Mouse (Mus musculus): ENCODE measurements around the gene Ttc3. TPM values are rescaled to one million over a fixed set of nuclear protein-coding genes. Genes with fewer than 3 reads are reported as not detected.

The Ttc3 gene
- total and polyA plus RNA-seq, 2 experiments from 2014 or later, result 121 to 178 TPM

- no peak for DNase-seq (ENCODE audit: low spot score)
- Histone ChIP-seq H3K4me2 (ENCODE audit: low read depth, low read length) (no peak overlapping the region), H3K27me3 (ENCODE audit: control insufficient read depth, insufficient read depth, low read length) (no peaks in the 10 kb centered on the region), H3K27ac (ENCODE audit: low read depth) (no peak overlapping the region), H3K36me3 (replicated peaks; ENCODE audit: control insufficient read depth, insufficient read depth, low read length) (peaks cover 69% of the 10 kb centered on the region), H3K9me3 (replicated peaks; ENCODE audit: control insufficient read depth, low read length) (no peaks in the 10 kb centered on the region), H3K4me1 (ENCODE audit: control insufficient read depth, insufficient read depth) (peaks cover 8% of the 10 kb centered on the region), H3K4me3 (ENCODE audit: low read depth, low read length) (no peak overlapping the region), H3K9ac (replicated peaks; ENCODE audit: low read depth, low read length) (no peak overlapping the region)
- no peak for ATAC-seq (ENCODE audit: insufficient read depth, low read depth)
- TF ChIP-seq EP300 (IDR thresholded peaks at IDR 0.05; ENCODE audit: low read depth) (no peak), CTCF (IDR thresholded peaks at IDR 0.05; ENCODE audit: low read depth) (no peak)
- 83% methylated on average over 2 of the region's 2 CpGs for WGBS
Observed at GRCm38 (mm10) chr16:94468391-94468790, 98.0 kb downstream of the Ttc3 start.

DNA sequence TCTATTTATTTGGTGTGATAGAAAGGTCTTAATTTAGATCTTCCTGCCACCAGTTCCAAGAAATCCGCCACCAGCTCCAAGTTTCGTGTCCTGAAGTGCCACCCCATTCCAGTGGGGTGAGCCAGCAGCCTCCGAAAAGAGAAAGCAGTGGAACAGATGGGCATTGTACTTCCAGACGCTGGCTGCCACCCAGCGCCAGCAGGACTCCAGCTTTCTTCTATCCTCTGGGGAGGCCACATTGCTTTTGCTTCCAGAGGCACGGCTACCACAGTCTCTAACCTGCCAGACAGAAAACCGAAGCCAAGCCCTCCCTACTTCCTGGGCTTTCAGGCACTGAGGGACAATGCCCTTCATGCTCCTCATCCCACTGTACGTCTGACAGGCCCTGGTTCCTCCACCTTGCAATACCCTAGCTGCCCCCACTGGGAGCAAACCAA, 102.1 kb downstream of the Ttc3 start:
- ATAC-seq (ENCODE audit: insufficient read depth, low read depth), result peak; percentile 85
- peak; percentile 23 for TF ChIP-seq CTCF (IDR thresholded peaks at IDR 0.05; ENCODE audit: low read depth)
- 0 out of 2 replicates have a peak, but pooled peaks have one; percentile 52 for TF ChIP-seq EP300 (IDR thresholded peaks at IDR 0.05; ENCODE audit: low read depth)
- Histone ChIP-seq H3K27ac (ENCODE audit: low read depth) (peak overlapping the region; percentile 97), H3K4me2 (ENCODE audit: low read depth, low read length) (peak overlapping the region; percentile 2; the same call in 1 of the 2 replicates), H3K9me3 (replicated peaks; ENCODE audit: control insufficient read depth, low read length) (no peaks in the 10 kb centered on the region), H3K36me3 (replicated peaks; ENCODE audit: control insufficient read depth, insufficient read depth, low read length) (peaks cover 33% of the 10 kb centered on the region), H3K4me3 (ENCODE audit: low read depth, low read length) (no peak overlapping the region), H3K4me1 (ENCODE audit: control insufficient read depth, insufficient read depth) (peaks cover 8% of the 10 kb centered on the region), H3K27me3 (ENCODE audit: control insufficient read depth, insufficient read depth, low read length) (no peaks in the 10 kb centered on the region), H3K9ac (replicated peaks; ENCODE audit: low read depth, low read length) (no peak overlapping the region; the same call in 1 of the 2 replicates)
- DNase-seq (ENCODE audit: low spot score), result peak; percentile 89
- 18% methylated on average over 8 of the region's 8 CpGs for WGBS

GRCm38 (mm10) chr16:94473086-94473822, 102.8 kb downstream of the Ttc3 start:
- no peak overlapping the region for H3K4me3 ChIP-seq (ENCODE audit: low read depth, low read length)
- H3K27me3 ChIP-seq (ENCODE audit: control insufficient read depth, insufficient read depth, low read length), result no peaks in the 10 kb centered on the region
- 55% methylated on average over 11 of the region's 11 CpGs for WGBS
- H3K9ac ChIP-seq (replicated peaks; ENCODE audit: low read depth, low read length), result no peak overlapping the region; the same call in 1 of the 2 replicates
- H3K4me1 ChIP-seq (ENCODE audit: control insufficient read depth, insufficient read depth), result peaks cover 8% of the 10 kb centered on the region
- ATAC-seq (ENCODE audit: insufficient read depth, low read depth) (peak; percentile 70), DNase-seq (ENCODE audit: low spot score) (peak; percentile 49)
- no peak for TF ChIP-seq EP300 (IDR thresholded peaks at IDR 0.05; ENCODE audit: low read depth)
- TF ChIP-seq CTCF (IDR thresholded peaks at IDR 0.05; ENCODE audit: low read depth), result no peak
- no peaks in the 10 kb centered on the region for H3K9me3 ChIP-seq (replicated peaks; ENCODE audit: control insufficient read depth, low read length)
- H3K4me2 ChIP-seq (ENCODE audit: low read depth, low read length), result peak overlapping the region; percentile 2; the same call in 1 of the 2 replicates
- H3K36me3 ChIP-seq (replicated peaks; ENCODE audit: control insufficient read depth, insufficient read depth, low read length), result peaks cover 26% of the 10 kb centered on the region
- H3K27ac ChIP-seq (ENCODE audit: low read depth), result peak overlapping the region; percentile 97

GRCm38 (mm10) chr16:94484752-94485535, 114.5 kb downstream of the Ttc3 start:
- H3K9ac ChIP-seq (replicated peaks; ENCODE audit: low read depth, low read length), result no peak overlapping the region
- H3K27me3 ChIP-seq (ENCODE audit: control insufficient read depth, insufficient read depth, low read length), result no peaks in the 10 kb centered on the region
- no peaks in the 10 kb centered on the region for H3K4me1 ChIP-seq (ENCODE audit: control insufficient read depth, insufficient read depth)
- H3K4me2 ChIP-seq (ENCODE audit: low read depth, low read length), result no peak overlapping the region
- no peaks in the 10 kb centered on the region for H3K36me3 ChIP-seq (replicated peaks; ENCODE audit: control insufficient read depth, insufficient read depth, low read length)
- ATAC-seq (ENCODE audit: insufficient read depth, low read depth) (no peak), DNase-seq (ENCODE audit: low spot score) (no peak)
- WGBS, result 66% methylated on average over 11 of the region's 11 CpGs
- TF ChIP-seq CTCF (IDR thresholded peaks at IDR 0.05; ENCODE audit: low read depth), result no peak
- TF ChIP-seq EP300 (IDR thresholded peaks at IDR 0.05; ENCODE audit: low read depth), result no peak
- H3K9me3 ChIP-seq (replicated peaks; ENCODE audit: control insufficient read depth, low read length), result 0 out of 2 replicates have a peak, but pooled peaks cover 3% of the 10 kb centered on the region
- no peak overlapping the region for H3K4me3 ChIP-seq (ENCODE audit: low read depth, low read length)
- no peak overlapping the region for H3K27ac ChIP-seq (ENCODE audit: low read depth)

DNA sequence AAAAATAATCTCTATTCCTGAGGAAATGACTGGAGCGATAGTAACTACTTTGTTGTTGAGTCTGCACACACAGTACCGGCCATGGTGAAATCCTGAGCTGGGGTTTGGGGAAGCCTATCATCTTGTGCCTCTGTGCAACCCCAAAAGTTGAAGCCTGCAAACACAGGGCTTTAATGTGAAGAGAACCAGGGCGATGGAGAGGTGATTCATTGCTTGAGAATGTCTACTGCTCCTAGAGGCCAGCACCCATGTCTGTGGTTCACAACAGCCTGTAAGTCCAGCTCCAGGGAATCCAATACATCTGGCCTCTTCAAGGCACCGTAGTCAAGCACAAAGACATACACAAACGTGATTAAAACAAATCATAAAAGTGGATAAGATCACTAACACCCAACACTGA, 116.9 kb downstream of the Ttc3 start:
- H3K27me3 ChIP-seq (ENCODE audit: control insufficient read depth, insufficient read depth, low read length), result no peaks in the 10 kb centered on the region
- H3K4me1 ChIP-seq (ENCODE audit: control insufficient read depth, insufficient read depth), result no peaks in the 10 kb centered on the region
- no peak overlapping the region for H3K27ac ChIP-seq (ENCODE audit: low read depth)
- 0 out of 2 replicates have a peak, but pooled peaks cover 3% of the 10 kb centered on the region for H3K9me3 ChIP-seq (replicated peaks; ENCODE audit: control insufficient read depth, low read length)
- H3K4me3 ChIP-seq (ENCODE audit: low read depth, low read length), result no peak overlapping the region
- TF ChIP-seq EP300 (IDR thresholded peaks at IDR 0.05; ENCODE audit: low read depth) (no peak), CTCF (IDR thresholded peaks at IDR 0.05; ENCODE audit: low read depth) (no peak)
- no peaks in the 10 kb centered on the region for H3K36me3 ChIP-seq (replicated peaks; ENCODE audit: control insufficient read depth, insufficient read depth, low read length)
- no peak for DNase-seq (ENCODE audit: low spot score)
- no peak overlapping the region for H3K9ac ChIP-seq (replicated peaks; ENCODE audit: low read depth, low read length)
- H3K4me2 ChIP-seq (ENCODE audit: low read depth, low read length), result no peak overlapping the region
- ATAC-seq (ENCODE audit: insufficient read depth, low read depth), result no peak
- 58% methylated on average over 5 of the region's 5 CpGs for WGBS
